Mouse (Mus musculus) left cerebral cortex, postnatal 10 days (tissue): ENCODE measurements around the gene Ripk3. TPM values are rescaled to one million over a fixed set of nuclear protein-coding genes. Genes with fewer than 3 reads are reported as not detected.

Source experiments
- DNase-seq, 2 experiments: peaks; one replicate each; pipeline ENCODE4 v3.0.0; 2021 to 2022; ENCODE audit warnings: low spot score in 2 of 2, mixed read lengths in 1 of 2; ENCODE audit errors: extremely low spot score in 1 of 2
- intact Hi-C: fragments of 180-260 bp; cut with DNase I; formaldehyde crosslinking; loops from one replicate; pipeline ENCODE4 v1.15.1; 2025
- total RNA-seq, 2 experiments: library from RNA; stranded (reverse); gene quantifications; 2 replicates each; pipeline ENCODE4 v1.2.3; 2021

The Ripk3 gene
- total RNA-seq, 2 experiments from 2014 or later: 2.0 to 2.6 TPM

DNA sequence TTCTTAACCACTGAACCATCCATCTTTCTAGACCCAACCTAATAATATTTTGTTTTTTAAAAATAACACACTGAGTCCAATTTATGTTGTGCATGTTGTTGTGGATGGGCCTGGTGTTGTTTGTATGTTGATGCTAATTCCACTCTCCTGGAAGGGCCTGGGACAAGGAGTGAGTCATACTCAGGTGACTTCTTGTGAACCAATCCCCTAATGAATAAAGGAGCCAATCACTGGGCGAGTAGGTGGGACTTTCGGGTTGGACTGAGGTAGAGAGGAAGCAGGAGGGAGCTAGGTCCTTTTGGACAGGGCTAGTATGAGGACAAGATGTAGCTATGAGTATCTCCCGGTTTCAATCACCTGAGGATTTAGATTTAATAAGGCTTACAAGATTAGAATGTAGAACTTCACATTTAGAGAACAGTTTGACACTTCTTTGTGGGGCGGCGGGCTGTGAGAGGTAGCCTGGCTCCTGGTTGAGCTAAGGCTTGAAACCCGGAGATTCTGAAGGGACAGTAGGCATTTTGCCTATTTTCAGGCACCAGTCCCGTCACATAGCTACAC lies 31.3 kb upstream of the Ripk3 start:
- no peak for DNase-seq
- intact Hi-C loops: loop anchor here (5.0 kb wide), 1 partner anchor 42 kb away; no protein-coding TSS in a partner anchor

DNA sequence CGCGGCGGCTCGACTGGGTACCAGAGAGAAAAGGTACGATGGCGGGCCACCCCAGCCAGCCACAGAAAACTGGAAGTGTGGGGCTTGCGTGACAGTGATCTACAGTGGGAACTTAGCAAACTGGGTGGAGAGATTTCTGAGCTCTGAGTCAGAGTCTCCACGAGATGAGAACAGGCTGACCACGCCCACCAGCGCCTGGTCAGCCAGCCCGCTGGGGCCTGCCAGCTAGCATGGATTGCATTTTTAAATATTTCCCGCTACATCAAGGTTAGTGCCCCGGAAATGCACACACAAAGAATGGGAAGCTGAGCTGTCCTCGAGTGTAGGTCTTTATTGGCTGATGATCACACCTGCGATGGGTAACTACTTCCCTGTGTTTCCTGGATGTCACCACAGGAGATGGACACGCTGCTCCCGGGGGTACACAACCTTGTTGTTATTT lies 26.7 kb upstream of the Ripk3 start:
- intact Hi-C loops: no loop called here
- peak; percentile 3 to 71 for DNase-seq

DNA sequence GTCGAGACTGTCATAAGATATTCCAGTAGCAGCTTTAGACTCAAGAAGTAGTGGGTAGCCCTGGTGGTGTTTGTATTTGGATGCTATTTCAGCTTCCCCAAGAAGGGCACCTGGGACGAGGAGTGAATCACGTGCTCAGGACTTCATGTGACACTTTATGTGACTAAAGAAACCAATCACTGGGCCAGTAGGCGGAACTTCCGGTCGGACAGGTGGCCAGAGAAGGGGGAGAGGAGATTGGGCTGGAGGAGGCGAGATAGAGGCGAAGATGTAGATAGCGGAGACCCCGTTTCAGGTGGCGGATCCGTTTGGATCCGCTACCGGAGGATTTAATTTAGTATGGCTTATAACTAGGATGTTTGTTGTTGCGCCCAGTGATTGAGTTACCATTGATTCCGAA lies 26.2 kb upstream of the Ripk3 start:
- intact Hi-C loops: no loop called here
- peak; percentile 40 to 77 for DNase-seq

GRCm38 (mm10) chr14:55795380-55796163 lies 6.9 kb upstream of the Ripk3 start:
- intact Hi-C loops: no loop called here
- DNase-seq: no peak

GRCm38 (mm10) chr14:55793946-55794345 lies 5.3 kb upstream of the Ripk3 start:
- intact Hi-C loops: no loop called here
- DNase-seq: no peak

DNA sequence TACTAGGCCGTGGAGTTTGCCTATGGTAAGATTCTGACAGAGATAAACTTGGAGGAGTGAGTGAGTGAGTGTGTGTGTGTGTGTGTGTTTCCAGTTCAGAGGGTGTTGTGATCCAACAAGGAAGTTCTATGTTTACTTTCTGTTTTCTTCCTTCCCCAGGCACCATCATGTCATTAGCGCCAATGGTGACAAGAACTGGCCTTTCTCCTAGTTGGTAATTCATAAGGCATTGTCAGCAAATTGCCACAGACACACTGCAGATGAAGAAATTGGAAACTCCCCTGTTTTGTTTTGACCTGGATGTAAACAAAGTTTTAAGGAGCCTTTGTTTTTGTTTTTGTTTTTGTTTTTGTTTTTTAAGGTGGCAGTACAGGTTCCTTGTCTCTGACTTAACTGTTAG lies 4.8 kb upstream of the Ripk3 start:
- intact Hi-C loops: no loop called here
- no peak for DNase-seq

- intact Hi-C loops: no loop called here
- no peak for DNase-seq
Measured at GRCm38 (mm10) chr14:55787731-55788130, 934 bp downstream of the Ripk3 start.

DNA sequence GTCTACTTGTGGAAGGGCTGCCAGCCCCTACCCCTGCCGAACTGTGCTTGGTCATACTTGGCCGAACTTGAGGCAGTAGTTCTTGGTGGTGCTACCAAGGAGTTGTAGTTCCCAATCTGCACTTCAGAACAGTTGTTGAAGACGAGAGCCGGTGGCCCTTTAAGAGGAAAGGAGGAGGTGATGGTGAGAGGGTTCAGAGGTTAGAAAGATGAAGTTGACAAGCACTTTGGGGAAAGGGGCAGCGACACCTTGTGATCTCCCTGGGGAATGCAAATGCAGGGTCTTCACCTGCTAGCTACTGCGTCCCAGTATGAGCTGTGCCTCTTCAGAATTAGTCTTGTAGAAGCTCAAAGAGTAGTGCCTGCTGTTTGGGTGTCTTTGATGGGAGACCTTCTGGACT lies 3.5 kb downstream of the Ripk3 start:
- DNase-seq: no peak
- intact Hi-C loops: no loop called here

- intact Hi-C loops: loop anchor here (5.0 kb wide), 1 partner anchor 133 kb away; no protein-coding TSS in a partner anchor
- DNase-seq: no peak
Measured at GRCm38 (mm10) chr14:55783958-55784235, 4.8 kb downstream of the Ripk3 start, which contains the start of gene Adcy4. TSS of gene Adcy4 (minus strand) at chr14:55784095.

GRCm38 (mm10) chr14:55783171-55783957 lies 5.3 kb downstream of the Ripk3 start:
- intact Hi-C loops: loop anchor here (5.0 kb wide), 1 partner anchor 134 kb away; no protein-coding TSS in a partner anchor
- DNase-seq: no peak

DNA sequence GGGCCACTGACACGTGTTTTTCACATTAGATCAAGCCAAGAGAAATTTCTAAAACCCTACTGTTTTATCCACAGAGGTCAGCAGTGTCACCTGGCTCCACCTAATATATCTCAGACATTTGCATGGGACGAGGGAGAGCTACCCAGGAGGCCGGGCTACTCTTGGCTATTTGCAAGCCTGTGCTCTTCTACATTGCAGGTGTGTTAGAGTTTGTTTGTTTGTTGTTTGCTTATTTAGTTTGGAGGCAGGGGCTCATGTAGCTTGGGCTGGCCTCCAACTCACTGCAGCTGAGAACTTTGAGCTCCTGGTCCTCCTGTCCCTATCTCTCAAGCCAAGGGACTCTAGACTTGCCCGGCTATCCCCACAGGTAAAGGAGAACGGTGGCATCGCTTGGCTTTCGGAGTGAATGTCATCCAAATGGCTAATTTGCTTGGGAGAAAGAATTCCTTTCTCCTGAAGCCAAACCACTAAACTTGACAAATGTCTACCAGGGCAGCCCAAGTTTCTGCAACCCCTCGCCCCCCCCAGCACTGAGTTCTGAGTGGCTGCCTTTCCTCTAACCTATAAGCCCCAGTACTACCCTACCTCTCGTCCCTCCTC lies 6.2 kb downstream of the Ripk3 start:
- no peak for DNase-seq
- intact Hi-C loops: loop anchor here (5.0 kb wide), 1 partner anchor 135 kb away; no protein-coding TSS in a partner anchor

DNA sequence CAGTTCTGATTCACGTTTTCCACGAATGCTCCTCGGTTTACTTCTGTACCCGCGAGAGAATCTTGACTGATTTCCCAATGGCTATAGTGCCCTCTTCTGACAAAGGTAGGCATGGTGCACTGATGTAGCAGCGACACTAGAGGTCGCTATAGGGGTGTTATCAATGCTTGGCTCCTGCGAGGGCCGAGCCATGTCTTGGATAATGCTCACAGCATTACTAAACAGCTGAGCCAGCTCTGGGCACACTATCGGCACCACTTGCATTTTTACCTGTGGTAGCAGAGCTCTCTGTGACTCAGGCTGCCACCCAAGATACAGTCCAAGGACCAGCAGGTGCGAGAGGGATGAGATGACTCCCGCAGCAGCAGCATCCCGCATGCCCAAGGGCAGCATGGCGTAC lies 7.4 kb downstream of the Ripk3 start:
- peak in 1 of 2 experiments; percentile 67 for DNase-seq
- intact Hi-C loops: loop anchor here (5.0 kb wide), 1 partner anchor 136 kb away; no protein-coding TSS in a partner anchor

DNA sequence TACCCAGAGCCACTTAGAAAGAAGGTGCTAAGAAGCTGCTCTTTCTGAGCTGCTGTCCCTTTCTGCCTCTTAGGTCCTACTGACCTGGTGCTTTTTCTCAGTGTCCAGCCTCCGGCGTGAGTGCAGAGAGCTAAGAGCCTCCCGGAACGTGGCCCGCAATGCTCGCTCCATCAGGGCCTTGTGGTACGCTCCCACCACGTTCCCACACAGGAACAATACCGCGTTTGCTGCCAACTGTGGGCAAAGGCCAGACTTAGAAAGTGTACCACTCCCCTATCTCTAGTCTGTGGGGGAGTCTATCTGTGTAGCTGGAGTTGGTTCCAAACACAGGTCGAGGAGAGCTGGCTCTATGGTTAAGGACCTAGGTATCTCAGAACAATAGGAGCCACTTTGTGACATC lies 7.9 kb downstream of the Ripk3 start:
- no peak for DNase-seq
- intact Hi-C loops: loop anchor here (5.0 kb wide), 1 partner anchor 137 kb away; no protein-coding TSS in a partner anchor

- intact Hi-C loops: loop anchor here (5.0 kb wide), 1 partner anchor 138 kb away; no protein-coding TSS in a partner anchor
- DNase-seq: peak in 1 of 2 experiments; percentile 18
Measured at GRCm38 (mm10) chr14:55779656-55780055, 9.0 kb downstream of the Ripk3 start.

DNA sequence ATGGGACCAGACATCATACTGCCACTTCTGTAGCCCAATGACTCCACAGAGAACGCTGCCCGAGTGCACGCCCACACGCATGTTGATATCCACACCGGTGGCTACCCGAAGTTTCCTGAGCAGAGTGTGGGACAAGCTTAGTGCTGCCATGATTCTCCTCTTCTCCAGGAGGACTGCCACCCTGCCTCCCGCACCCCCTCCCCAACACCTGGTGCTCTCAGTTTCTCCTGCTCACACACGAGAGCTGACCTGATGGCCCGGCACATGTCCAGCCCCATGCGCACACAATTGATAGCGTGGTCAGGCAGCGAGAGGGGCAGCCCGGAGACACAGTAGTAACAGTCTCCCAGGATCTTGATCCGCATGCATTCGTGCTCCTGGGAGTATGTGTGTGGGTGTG lies 10.0 kb downstream of the Ripk3 start:
- intact Hi-C loops: no loop called here
- DNase-seq: peak in 1 of 2 experiments; percentile 21

- peak in 1 of 2 experiments; percentile 20 for DNase-seq
- intact Hi-C loops: no loop called here
Measured at GRCm38 (mm10) chr14:55777806-55778205, 10.9 kb downstream of the Ripk3 start.

DNA sequence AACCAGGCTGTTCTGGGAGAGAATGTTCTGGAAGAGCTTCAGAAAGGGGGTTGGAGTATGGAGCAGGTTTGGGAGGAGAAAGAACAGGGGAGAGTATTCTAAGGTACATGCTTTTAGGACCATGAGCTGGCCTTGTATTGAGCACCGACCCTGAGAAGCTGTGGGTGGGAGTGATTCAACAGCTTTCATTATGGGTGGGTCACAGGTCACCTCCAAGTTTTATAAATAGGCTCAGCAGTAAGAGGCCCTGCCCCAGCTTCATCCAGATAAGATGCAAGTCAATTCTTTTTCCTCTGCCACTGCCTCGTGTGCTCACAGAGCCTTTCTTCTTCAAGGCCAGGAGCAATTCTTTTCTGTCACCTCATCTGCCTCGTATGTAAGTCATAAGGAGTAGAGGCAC lies 11.5 kb downstream of the Ripk3 start:
- DNase-seq: peak in 1 of 2 experiments; percentile 5
- intact Hi-C loops: no loop called here

DNA sequence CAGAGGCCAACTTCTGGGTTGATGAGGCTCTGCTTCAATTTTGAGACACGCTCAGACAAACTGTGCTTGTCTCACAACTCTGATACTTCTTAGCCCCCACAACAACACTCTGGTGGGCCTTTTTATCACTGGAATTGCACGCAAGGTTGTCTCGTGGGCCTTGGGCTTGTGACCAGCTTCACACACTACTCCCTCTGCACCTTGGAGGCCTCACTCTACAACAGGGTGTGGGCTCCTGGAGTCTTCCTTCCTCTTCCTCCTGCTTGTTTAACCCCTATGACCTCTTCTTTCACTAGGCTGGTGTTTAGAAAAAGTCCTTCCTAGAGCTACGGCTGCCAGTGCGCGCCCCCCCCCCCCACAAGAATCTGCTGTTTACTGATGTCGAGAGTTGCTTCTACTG lies 12.0 kb downstream of the Ripk3 start:
- intact Hi-C loops: no loop called here
- DNase-seq: peak in 1 of 2 experiments; percentile 10

- intact Hi-C loops: no loop called here
- no peak for DNase-seq
Measured at GRCm38 (mm10) chr14:55769087-55769703, 19.5 kb downstream of the Ripk3 start.
